Mouse (Mus musculus) liver, embryonic 16.5 days (tissue): Measurements from ENCODE around the gene Gm48551. TPM values are rescaled to one million over a fixed set of nuclear protein-coding genes. Genes with fewer than 3 reads are reported as not detected.

Source experiments
- ATAC-seq: fragments of 200-750 bp; cut with Nextera tagmentation; 2 replicates; pipeline ENCODE4 v1.8.0; 2017; ENCODE audit warnings: low read depth, mild to moderate bottlenecking, moderate number of reproducible peaks, moderate library complexity
- H3K27ac ChIP-seq: fragments of 300-500 bp; sonication (generic); 2 replicates; pipeline ENCODE4 v1.5.1; 2014; ENCODE audit warnings: mild to moderate bottlenecking, low read length
- H3K27me3 ChIP-seq: fragments of 300-500 bp; sonication (generic); 2 replicates; pipeline ENCODE4 v1.6.1; 2014; ENCODE audit warnings: low read depth, low read length, mixed read lengths; ENCODE audit not compliant: control insufficient read depth, insufficient read depth
- H3K36me3 ChIP-seq: fragments of 300-500 bp; sonication (generic); 2 replicates; pipeline ENCODE4 v1.6.1; 2014; ENCODE audit warnings: mild to moderate bottlenecking; ENCODE audit not compliant: control insufficient read depth, insufficient read depth
- H3K4me1 ChIP-seq: fragments of 300-500 bp; sonication (generic); 2 replicates; pipeline ENCODE4 v1.6.1; 2014; ENCODE audit warnings: low read depth, low read length, mixed read lengths; ENCODE audit not compliant: control insufficient read depth
- H3K4me2 ChIP-seq: fragments of 300-500 bp; sonication (generic); 2 replicates; pipeline ENCODE4 v1.6.1; 2014; ENCODE audit warnings: low read depth, low read length, mixed read lengths
- H3K4me3 ChIP-seq: fragments of 300-500 bp; sonication (generic); 2 replicates; pipeline ENCODE4 v1.5.1; 2014; ENCODE audit warnings: low read depth, mild to moderate bottlenecking, low read length
- H3K9ac ChIP-seq: fragments of 300-500 bp; sonication (generic); 2 replicates; pipeline ENCODE4 v1.6.1; 2014; ENCODE audit warnings: low read depth, low read length
- H3K9me3 ChIP-seq: fragments of 300-500 bp; sonication (generic); replicated peaks from 2 replicates; pipeline ENCODE4 v1.6.1; 2016; ENCODE audit warnings: low read length; ENCODE audit not compliant: control insufficient read depth
- WGBS: fragments of 180-500 bp; shearing (Covaris S2); extraction: QIAGEN DNeasy Blood & Tissue Kit; methylation state at CpG from one replicate; pipeline ENCODE4 v1.1.7; 2014; ENCODE audit not compliant: insufficient replicate concordance; 5-methylcytosine and 5-hydroxymethylcytosine counted together
- polyA plus RNA-seq: library from polyadenylated mRNA; unstranded; fragments of >200 nt; fragmentation: Nextera tagmentation; extraction: Ambion mirVana; gene quantifications from 2 replicates; pipeline ENCODE4 v1.2.1, GENCODE M21; 2015

Gm48551 gene
- polyA plus RNA-seq, 1 experiment from 2014 or later: 0.55 TPM

- Histone ChIP-seq H3K4me2 (peak overlapping the region; percentile 83), H3K4me3 (peak overlapping the region; percentile 85), H3K36me3 (peaks cover 26% of the 10 kb centered on the region), H3K4me1 (peaks cover 69% of the 10 kb centered on the region), H3K9me3 (no peaks in the 10 kb centered on the region), H3K9ac (peak overlapping the region; percentile 75), H3K27me3 (no peaks in the 10 kb centered on the region), H3K27ac (peak overlapping the region; percentile 100)
- ATAC-seq: peak; percentile 84
- WGBS: under 1% methylated on average over 44 of the region's 46 CpGs
Measured at GRCm38 (mm10) chr10:81378553-81379182, 5.6 kb upstream of the Gm48551 start.

- Histone ChIP-seq H3K9ac (peak overlapping the region; percentile 75), H3K36me3 (peaks cover 21% of the 10 kb centered on the region), H3K4me1 (peaks cover 66% of the 10 kb centered on the region), H3K27me3 (no peaks in the 10 kb centered on the region), H3K27ac (peak overlapping the region; percentile 100), H3K4me3 (peak overlapping the region; percentile 69), H3K9me3 (no peaks in the 10 kb centered on the region), H3K4me2 (peak overlapping the region; percentile 83)
- no peak for ATAC-seq
- WGBS: 54% methylated on average over 3 of the region's 3 CpGs
Measured at GRCm38 (mm10) chr10:81379183-81379553, 5.1 kb upstream of the Gm48551 start.

GRCm38 (mm10) chr10:81379809-81380378 lies 4.4 kb upstream of the Gm48551 start:
- Histone ChIP-seq H3K36me3 (peaks cover 15% of the 10 kb centered on the region), H3K9ac (peak overlapping the region; percentile 75), H3K4me3 (0 out of 2 replicates have a peak overlapping the region, but pooled peaks have one; percentile 69), H3K27me3 (no peaks in the 10 kb centered on the region), H3K27ac (peak overlapping the region; percentile 100), H3K4me2 (peak overlapping the region; percentile 83), H3K9me3 (no peaks in the 10 kb centered on the region), H3K4me1 (peaks cover 66% of the 10 kb centered on the region)
- 50% methylated on average over 6 of the region's 6 CpGs for WGBS
- ATAC-seq: no peak

- H3K4me3 ChIP-seq: peak overlapping the region; percentile 25
- no peaks in the 10 kb centered on the region for H3K27me3 ChIP-seq
- peak; percentile 75 for ATAC-seq
- H3K4me2 ChIP-seq: peak overlapping the region; percentile 46
- 11% methylated on average over 5 of the region's 5 CpGs for WGBS
- H3K9me3 ChIP-seq: no peaks in the 10 kb centered on the region
- H3K9ac ChIP-seq: peak overlapping the region; percentile 59
- H3K36me3 ChIP-seq: peaks cover 12% of the 10 kb centered on the region; the same call in 1 of the 2 replicates
- peaks cover 58% of the 10 kb centered on the region for H3K4me1 ChIP-seq
- H3K27ac ChIP-seq: peak overlapping the region; percentile 100
Measured at GRCm38 (mm10) chr10:81382039-81382438, 2.2 kb upstream of the Gm48551 start.

- Histone ChIP-seq H3K9me3 (no peaks in the 10 kb centered on the region), H3K9ac (peak overlapping the region; percentile 86), H3K36me3 (peaks cover 26% of the 10 kb centered on the region), H3K4me2 (peak overlapping the region; percentile 91), H3K27me3 (no peaks in the 10 kb centered on the region), H3K27ac (peak overlapping the region; percentile 100), H3K4me3 (peak overlapping the region; percentile 93), H3K4me1 (peaks cover 60% of the 10 kb centered on the region)
- ATAC-seq: no peak
- WGBS: under 1% methylated on average over 19 of the region's 19 CpGs
Measured at GRCm38 (mm10) chr10:81384605-81384982, 328 bp downstream of the Gm48551 start.

GRCm38 (mm10) chr10:81385603-81386306 lies 1.5 kb downstream of the Gm48551 start:
- WGBS: 67% methylated on average over 22 of the region's 22 CpGs
- Histone ChIP-seq H3K9me3 (no peaks in the 10 kb centered on the region), H3K36me3 (peaks cover 26% of the 10 kb centered on the region), H3K4me3 (peak overlapping the region; percentile 93), H3K27ac (no peak overlapping the region), H3K4me1 (peaks cover 54% of the 10 kb centered on the region), H3K27me3 (no peaks in the 10 kb centered on the region), H3K9ac (peak overlapping the region; percentile 86), H3K4me2 (peak overlapping the region; percentile 91)
- ATAC-seq: no peak

GRCm38 (mm10) chr10:81387716-81388115 lies 3.5 kb downstream of the Gm48551 start:
- Histone ChIP-seq H3K27ac (no peak overlapping the region), H3K9me3 (no peaks in the 10 kb centered on the region), H3K4me1 (peaks cover 40% of the 10 kb centered on the region), H3K9ac (no peak overlapping the region), H3K36me3 (peaks cover 26% of the 10 kb centered on the region), H3K4me3 (no peak overlapping the region), H3K4me2 (no peak overlapping the region), H3K27me3 (no peaks in the 10 kb centered on the region)
- 87% methylated on average over 20 of the region's 20 CpGs for WGBS
- no peak for ATAC-seq

- Histone ChIP-seq H3K27ac (peak within 1 kb of the TSS; percentile 25; the same call in 1 of the 2 replicates), H3K36me3 (peaks cover 26% of the 10 kb centered on the region), H3K9ac (no peak within 1 kb of the TSS), H3K9me3 (no peaks in the 10 kb centered on the region), H3K4me3 (no peak within 1 kb of the TSS), H3K4me1 (peaks cover 41% of the 10 kb centered on the region), H3K27me3 (no peaks in the 10 kb centered on the region), H3K4me2 (no peak within 1 kb of the TSS)
- no peak for ATAC-seq
- WGBS: 57% methylated on average over 5 of the region's 5 CpGs
Measured at GRCm38 (mm10) chr10:81388505-81389055, 4.3 kb downstream of the Gm48551 start, which contains the start of gene Gm48552. Gm48552 (plus strand) TSS chr10:81389005.
